Mouse (Mus musculus) neural tube, embryonic 11.5 days (tissue): ENCODE data around the gene E430018J23Rik. TPM values are rescaled to one million over a fixed set of nuclear protein-coding genes. Genes with fewer than 3 reads are reported as not detected.
"Not testable (repeated sequence)": the region's sequence is repeated elsewhere in the genome, so short reads cannot be mapped to it uniquely, and the experiment has no call there.

Source experiments
- ATAC-seq: fragments of 200-750 bp; cut with Nextera tagmentation; 2 replicates; pipeline ENCODE4 v1.8.0; 2017; ENCODE audit warnings: moderate number of reproducible peaks, mild to moderate bottlenecking, moderate TSS enrichment, moderate library complexity; ENCODE audit not compliant: insufficient read depth, low FRiP score, low TSS enrichment
- DNase-seq: peaks from one replicate; pipeline ENCODE4 v3.0.0-alpha.2; 2015; ENCODE audit warnings: low spot score
- H3K27ac ChIP-seq: fragments of 300-500 bp; sonication (generic); 2 replicates; pipeline ENCODE4 v1.5.1; 2014; ENCODE audit warnings: low read depth, mild to moderate bottlenecking, low read length
- H3K27me3 ChIP-seq: fragments of 300-500 bp; sonication (generic); 2 replicates; pipeline ENCODE4 v1.6.1; 2014; ENCODE audit warnings: mild to moderate bottlenecking, low read length, mixed read lengths; ENCODE audit not compliant: control insufficient read depth, insufficient read depth
- H3K36me3 ChIP-seq: fragments of 300-500 bp; sonication (generic); 2 replicates; pipeline ENCODE4 v1.6.1; 2014; ENCODE audit warnings: mild to moderate bottlenecking, low read length, moderate library complexity, mixed read lengths; ENCODE audit not compliant: control insufficient read depth, insufficient read depth
- H3K4me1 ChIP-seq: fragments of 300-500 bp; sonication (generic); 2 replicates; pipeline ENCODE4 v1.6.1; 2014; ENCODE audit warnings: low read length, mixed read lengths; ENCODE audit not compliant: control insufficient read depth, insufficient read depth
- H3K4me2 ChIP-seq: fragments of 300-500 bp; sonication (generic); 2 replicates; pipeline ENCODE4 v1.6.1; 2014; ENCODE audit warnings: low read depth, mild to moderate bottlenecking, moderate library complexity
- H3K4me3 ChIP-seq: fragments of 300-500 bp; sonication (generic); 2 replicates; pipeline ENCODE4 v1.5.1; 2014; ENCODE audit warnings: low read depth, low read length
- H3K9ac ChIP-seq: fragments of 300-500 bp; sonication (generic); 2 replicates; pipeline ENCODE4 v1.6.1; 2014; ENCODE audit warnings: mild to moderate bottlenecking, low read length
- H3K9me3 ChIP-seq: fragments of 300-500 bp; sonication (generic); 2 replicates; pipeline ENCODE4 v1.6.1; 2016; ENCODE audit warnings: low read length; ENCODE audit not compliant: control insufficient read depth
- WGBS: fragments of 180-500 bp; shearing (Covaris S2); extraction: QIAGEN DNeasy Blood & Tissue Kit; methylation state at CpG from one replicate; pipeline ENCODE4 v1.1.7; 2014; 5-methylcytosine and 5-hydroxymethylcytosine counted together
- polyA plus RNA-seq: library from polyadenylated mRNA; unstranded; fragments of >200 nt; fragmentation: Nextera tagmentation; extraction: Ambion mirVana; gene quantifications from 2 replicates; pipeline ENCODE4 v1.2.1, GENCODE M21; 2014

Gene E430018J23Rik
- polyA plus RNA-seq, 1 experiment from 2014 or later: 7.1 TPM

GRCm38 (mm10) chr7:127341861-127342260 lies 51.6 kb downstream of the E430018J23Rik start:
- not testable (repeated sequence) for H3K36me3 ChIP-seq, H3K27me3 ChIP-seq, H3K4me1 ChIP-seq, ATAC-seq, H3K9ac ChIP-seq, H3K4me3 ChIP-seq, DNase-seq, H3K9me3 ChIP-seq, H3K4me2 ChIP-seq, H3K27ac ChIP-seq
- WGBS: 94% methylated on average over 5 of the region's 6 CpGs

DNA sequence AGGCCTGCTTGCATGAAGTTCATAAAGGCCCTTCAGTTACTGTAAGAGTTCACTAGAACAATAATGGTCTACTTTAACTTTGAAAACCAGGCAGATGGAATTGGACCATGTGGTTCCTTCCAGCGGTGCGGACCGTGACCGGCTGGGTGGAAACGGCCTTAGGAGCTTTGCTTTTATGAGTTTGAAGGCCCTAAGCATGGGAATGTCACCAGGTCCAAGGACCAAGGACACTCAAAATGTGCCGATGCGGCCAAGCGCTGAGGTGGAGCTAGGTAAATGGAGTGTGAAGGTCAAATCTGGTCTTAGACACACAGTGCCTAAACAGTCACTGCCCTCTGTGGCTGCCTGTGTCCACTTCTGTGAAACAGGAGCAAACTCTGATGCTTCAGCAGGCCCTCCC lies 52.1 kb downstream of the E430018J23Rik start:
- Histone ChIP-seq H3K9me3 (no peaks in the 10 kb centered on the region), H3K27me3 (no peaks in the 10 kb centered on the region), H3K36me3 (peaks cover 5% of the 10 kb centered on the region; the same call in 1 of the 2 replicates), H3K4me3 (no peak overlapping the region), H3K4me2 (no peak overlapping the region), H3K9ac (no peak overlapping the region), H3K4me1 (peaks cover 5% of the 10 kb centered on the region; the same call in 1 of the 2 replicates), H3K27ac (no peak overlapping the region)
- DNase-seq: no peak
- ATAC-seq: no peak
- WGBS: 93% methylated on average over 8 of the region's 8 CpGs

Other genes starting within 250 kb of the E430018J23Rik start
- 91.6 and 92.0 TPM in 2 replicates for gene Cd2bp2, start 197.6 kb downstream of the E430018J23Rik start, polyA plus RNA-seq
- 23.9 and 28.8 TPM in 2 replicates for gene Tbc1d10b, start 185.2 kb downstream of the E430018J23Rik start, polyA plus RNA-seq
- gene Mylpf, start 184.7 kb downstream of the E430018J23Rik start, polyA plus RNA-seq: 87.1 and 113 TPM in 2 replicates
- 28.7 and 31.4 TPM in 2 replicates for gene Zfp553, start 160.6 kb downstream of the E430018J23Rik start, polyA plus RNA-seq
- 19.6 and 22.0 TPM in 2 replicates for gene Sept1, start 160.5 kb downstream of the E430018J23Rik start, polyA plus RNA-seq
- gene Zfp771, start 149.4 kb downstream of the E430018J23Rik start, polyA plus RNA-seq: 53.2 and 54.5 TPM in 2 replicates
- 205 and 228 TPM in 2 replicates for gene Dctpp1, start 132.9 kb downstream of the E430018J23Rik start, polyA plus RNA-seq
- gene Sephs2, start 119.6 kb downstream of the E430018J23Rik start, polyA plus RNA-seq: 78.0 and 79.2 TPM in 2 replicates
- gene Itgal, start 97.4 kb downstream of the E430018J23Rik start, polyA plus RNA-seq: 1.2 and 1.4 TPM in 2 replicates
- gene Zfp768, start 48.0 kb downstream of the E430018J23Rik start, polyA plus RNA-seq: 5.1 and 7.0 TPM in 2 replicates
- 9.4 and 9.8 TPM in 2 replicates for gene Zfp747, start 17.6 kb downstream of the E430018J23Rik start, polyA plus RNA-seq
- 6.5 and 8.9 TPM in 2 replicates for gene 9130019O22Rik, start 6.5 kb downstream of the E430018J23Rik start, polyA plus RNA-seq
- gene Zfp764, start 13.2 kb upstream of the E430018J23Rik start, polyA plus RNA-seq: 7.5 and 7.6 TPM in 2 replicates
- 31.6 and 33.9 TPM in 2 replicates for gene Zfp688, start 28.4 kb upstream of the E430018J23Rik start, polyA plus RNA-seq
- 11.7 and 16.4 TPM in 2 replicates for gene Zfp689, start 55.5 kb upstream of the E430018J23Rik start, polyA plus RNA-seq
- gene Prr14, start 66.0 kb upstream of the E430018J23Rik start, polyA plus RNA-seq: 55.5 and 71.8 TPM in 2 replicates
- gene Fbrs, start 85.6 kb upstream of the E430018J23Rik start, polyA plus RNA-seq: 15.4 and 17.1 TPM in 2 replicates
- 58.3 and 66.0 TPM in 2 replicates for gene Srcap, start 118.4 kb upstream of the E430018J23Rik start, polyA plus RNA-seq
- gene Gm42715, start 126.0 kb upstream of the E430018J23Rik start, polyA plus RNA-seq: 18.4 TPM in 2 replicates
- 6.9 and 9.2 TPM in 2 replicates for gene Tmem265, start 167.8 kb upstream of the E430018J23Rik start, polyA plus RNA-seq
- gene Phkg2, start 179.7 kb upstream of the E430018J23Rik start, polyA plus RNA-seq: 45.1 and 55.1 TPM in 2 replicates
- gene Ccdc189, start 195.0 kb upstream of the E430018J23Rik start, polyA plus RNA-seq: 12.2 and 12.8 TPM in 2 replicates
- gene Rnf40, start 195.1 kb upstream of the E430018J23Rik start, polyA plus RNA-seq: 45.3 and 50.9 TPM in 2 replicates
- 34.5 and 37.9 TPM in 2 replicates for gene Zfp629, start 222.2 kb upstream of the E430018J23Rik start, polyA plus RNA-seq